Mouse (Mus musculus) ES-E14 (cell line): ENCODE measurements around the gene Gpr152. TPM values are rescaled to one million over a fixed set of nuclear protein-coding genes. Genes with fewer than 3 reads are reported as not detected.

Experiments
- DNase-seq: peaks from one replicate; pipeline ENCODE4 v3.0.0-alpha.2; 2013; ENCODE audit warnings: low read depth, low spot score
- H3K27ac ChIP-seq: 2 replicates; pipeline ENCODE4 v1.5.1; 2012; ENCODE audit warnings: low read depth, mild to moderate bottlenecking, low read length, moderate library complexity, mixed read lengths; ENCODE audit not compliant: poor library complexity, insufficient read depth, severe bottlenecking
- H3K36me3 ChIP-seq: 2 replicates; pipeline ENCODE4 v1.6.1; 2012; ENCODE audit warnings: mild to moderate bottlenecking, low read length, moderate library complexity, mixed read lengths; ENCODE audit not compliant: control insufficient read depth, poor library complexity, insufficient read depth, severe bottlenecking
- H3K4me1 ChIP-seq, 2 experiments: fragments of 150-350 bp in 1 of 2; sonication (generic) in 1 of 2; 2 replicates each; pipeline ENCODE4 v1.6.1; 2012; ENCODE audit warnings: low read length in 2 of 2, mild to moderate bottlenecking in 1 of 2, mixed read lengths in 1 of 2; ENCODE audit not compliant: control insufficient read depth in 2 of 2, insufficient read depth in 2 of 2, poor library complexity in 1 of 2
- H3K4me3 ChIP-seq, 2 experiments: fragments of 150-350 bp in 1 of 2; sonication (generic) in 1 of 2; 2 replicates each; pipeline ENCODE4 v1.5.1; 2012; ENCODE audit warnings: low read length in 2 of 2, low read depth in 1 of 2, mild to moderate bottlenecking in 1 of 2, mixed read lengths in 1 of 2; ENCODE audit not compliant: insufficient read depth in 1 of 2, poor library complexity in 1 of 2, severe bottlenecking in 1 of 2
- H3K9ac ChIP-seq: 2 replicates; pipeline ENCODE4 v1.6.1; 2012; ENCODE audit warnings: low read depth, mild to moderate bottlenecking, low read length, mixed read lengths; ENCODE audit not compliant: poor library complexity, insufficient read depth, severe bottlenecking
- H3K9me3 ChIP-seq: fragments of 150-350 bp; sonication (generic); 2 replicates; pipeline ENCODE4 v1.6.1; 2012; ENCODE audit warnings: low read depth, mild to moderate bottlenecking, low read length; ENCODE audit not compliant: control insufficient read depth, insufficient read depth
- CHD2 ChIP-seq: IDR thresholded peaks from 2 replicates; pipeline ENCODE4 v1.6.1; 2014; ENCODE audit warnings: mild to moderate bottlenecking, low read depth, low read length, inconsistent platforms
- HCFC1 ChIP-seq: IDR thresholded peaks from 2 replicates; pipeline ENCODE4 v1.6.1; 2012; ENCODE audit warnings: low read length, inconsistent platforms, borderline replicate concordance; ENCODE audit not compliant: insufficient read depth
- MAFK ChIP-seq: IDR thresholded peaks from 2 replicates; pipeline ENCODE4 v1.6.1; 2014; ENCODE audit warnings: mild to moderate bottlenecking, low read depth, low read length, inconsistent platforms; ENCODE audit not compliant: insufficient read depth
- ZC3H11A ChIP-seq: IDR thresholded peaks from 2 replicates; pipeline ENCODE4 v1.6.1; 2012; ENCODE audit warnings: low read depth, mild to moderate bottlenecking, inconsistent platforms, low read length, borderline replicate concordance
- ZNF384 ChIP-seq: IDR thresholded peaks from 2 replicates; pipeline ENCODE4 v1.6.1; 2012; ENCODE audit warnings: low read depth, low read length, inconsistent platforms
- in situ Hi-C, 2 experiments: fragments of 600-800 bp; cut with MboI; formaldehyde crosslinking; loops; one replicate each; pipeline ENCODE4 v1.15.1; 2025; ENCODE audit warnings: low sequenced_read_pairs in 2 of 2, inconsistent platforms in 1 of 2; ENCODE audit not compliant: unreplicated experiment in 2 of 2
- total RNA-seq: library from RNA; depleted of rRNA; stranded (reverse); fragments of 300-350 nt; gene quantifications from 2 replicates; pipeline ENCODE4 v1.2.3, GENCODE M21; 2012

Gene Gpr152
- total RNA-seq, 1 experiment, result 0.13 TPM

GRCm38 (mm10) chr19:4112063-4112960 lies 27.3 kb upstream of the Gpr152 start:
- no peak overlapping the region for H3K27ac ChIP-seq
- H3K4me3 ChIP-seq, result no peak overlapping the region
- H3K9ac ChIP-seq, result no peak overlapping the region
- in situ Hi-C loops, result no loop called here
- no peaks in the 10 kb centered on the region for H3K9me3 ChIP-seq
- H3K4me1 ChIP-seq, result no peaks in the 10 kb centered on the region; a peak in 1 of 4 replicates
- no peak for DNase-seq
- H3K36me3 ChIP-seq, result peaks cover 19% of the 10 kb centered on the region; the same call in 1 of the 2 replicates
- TF ChIP-seq HCFC1 (no peak), ZNF384 (no peak), CHD2 (no peak), ZC3H11A (no peak), MAFK (no peak)

- Histone ChIP-seq H3K36me3 (peaks cover 19% of the 10 kb centered on the region; the same call in 1 of the 2 replicates), H3K4me3 (no peak overlapping the region), H3K9ac (no peak overlapping the region), H3K9me3 (no peaks in the 10 kb centered on the region), H3K4me1 (no peaks in the 10 kb centered on the region; a peak in 1 of 4 replicates), H3K27ac (no peak overlapping the region)
- no peak for TF ChIP-seq CHD2
- no peak for TF ChIP-seq ZC3H11A
- TF ChIP-seq ZNF384, result no peak
- TF ChIP-seq HCFC1, result no peak
- no peak for TF ChIP-seq MAFK
- no peak for DNase-seq
- in situ Hi-C loops, result no loop called here
Observed at GRCm38 (mm10) chr19:4113186-4113805, 26.3 kb upstream of the Gpr152 start.

- H3K9me3 ChIP-seq, result no peaks in the 10 kb centered on the region
- H3K36me3 ChIP-seq, result peaks cover 19% of the 10 kb centered on the region; the same call in 1 of the 2 replicates
- H3K4me3 ChIP-seq, result no peak overlapping the region
- no peak for DNase-seq
- H3K4me1 ChIP-seq, result no peaks in the 10 kb centered on the region; a peak in 1 of 4 replicates
- H3K9ac ChIP-seq, result no peak overlapping the region
- no peak overlapping the region for H3K27ac ChIP-seq
- in situ Hi-C loops, result no loop called here
- TF ChIP-seq MAFK, result no peak
- no peak for TF ChIP-seq ZNF384
- no peak for TF ChIP-seq ZC3H11A
- TF ChIP-seq CHD2, result no peak
Observed at GRCm38 (mm10) chr19:4113806-4114230, 25.8 kb upstream of the Gpr152 start.

GRCm38 (mm10) chr19:4114551-4114950 lies 25.0 kb upstream of the Gpr152 start:
- Histone ChIP-seq H3K9me3 (no peaks in the 10 kb centered on the region), H3K36me3 (peaks cover 19% of the 10 kb centered on the region; the same call in 1 of the 2 replicates), H3K4me1 (no peaks in the 10 kb centered on the region; a peak in 1 of 4 replicates), H3K9ac (no peak overlapping the region), H3K27ac (no peak overlapping the region), H3K4me3 (no peak overlapping the region)
- no peak for DNase-seq
- in situ Hi-C loops, result no loop called here
- no peak for TF ChIP-seq ZNF384
- TF ChIP-seq CHD2, result no peak
- TF ChIP-seq ZC3H11A, result no peak
- no peak for TF ChIP-seq MAFK
- no peak for TF ChIP-seq HCFC1
